Mouse (Mus musculus): ENCODE results near the gene Six5. TPM values are rescaled to one million over a fixed set of nuclear protein-coding genes. Genes with fewer than 3 reads are reported as not detected.

Six5 gene
- total and polyA plus RNA-seq, 3 experiments, result 3.0 to 7.7 TPM; not detected in 1

GRCm38 (mm10) chr7:19129396-19129795 is 35.0 kb downstream of the Six5 start:
- H3K79me2 ChIP-seq (ENCODE audit: control insufficient read depth, insufficient read depth, low read length, poor library complexity), result no peaks in the 10 kb centered on the region
- no peak overlapping the region for H3K4me3 ChIP-seq (ENCODE audit: control insufficient read depth in 1 of 2, insufficient read depth in 1 of 2, low read depth in 2 of 2, low read length in 2 of 2)
- TF ChIP-seq ZNF384 (IDR thresholded peaks at IDR 0.05; ENCODE audit: low read depth, low read length) (no peak), POLR2AphosphoS2 (IDR thresholded peaks at IDR 0.05; ENCODE audit: low read length) (no peak), ELF1 (IDR thresholded peaks at IDR 0.05; ENCODE audit: low read depth, low read length) (no peak), NRF1 (IDR thresholded peaks at IDR 0.05; ENCODE audit: insufficient read depth, low read depth, low read length, poor library complexity, severe bottlenecking) (no peak), SIN3A (IDR thresholded peaks at IDR 0.05; ENCODE audit: low read length) (no peak), HCFC1 (IDR thresholded peaks at IDR 0.05; ENCODE audit: low read depth, low read length) (no peak), NELFE (IDR thresholded peaks at IDR 0.05; ENCODE audit: low read depth, low read length) (no peak), USF1 (IDR thresholded peaks at IDR 0.05; ENCODE audit: low read depth, low read length) (no peak), ZC3H11A (IDR thresholded peaks at IDR 0.05; ENCODE audit: low read depth, low read length) (no peak), EP300 (IDR thresholded peaks at IDR 0.05; ENCODE audit: low read depth in 1 of 2, low read length in 2 of 2) (no peak)
- H3K27me3 ChIP-seq (ENCODE audit: control insufficient read depth in 1 of 2, insufficient read depth in 2 of 2, low read length in 2 of 2), result no peaks in the 10 kb centered on the region
- H3K9ac ChIP-seq (ENCODE audit: control insufficient read depth, low read depth, low read length, poor library complexity, severe bottlenecking), result no peak overlapping the region
- 0 out of 4 replicates have a peak, but pooled peaks cover 0 to 2% of the 10 kb centered on the region in 2 experiments for H3K36me3 ChIP-seq (ENCODE audit: control insufficient read depth in 1 of 2, insufficient read depth in 2 of 2, low read length in 2 of 2)
- no peaks in the 10 kb centered on the region for H3K9me3 ChIP-seq (replicated peaks; ENCODE audit: insufficient read depth, low read length)
- no peak overlapping the region for H3K27ac ChIP-seq (ENCODE audit: control insufficient read depth, low read depth, low read length)
- H3K4me1 ChIP-seq (ENCODE audit: control insufficient read depth in 1 of 2, insufficient read depth in 2 of 2, low read length in 2 of 2), result peaks cover 0 to 4% of the 10 kb centered on the region in 2 experiments; a peak in 2 of 4 replicates
- no peak for DNase-seq (ENCODE audit: low read depth, low spot score)

DNA sequence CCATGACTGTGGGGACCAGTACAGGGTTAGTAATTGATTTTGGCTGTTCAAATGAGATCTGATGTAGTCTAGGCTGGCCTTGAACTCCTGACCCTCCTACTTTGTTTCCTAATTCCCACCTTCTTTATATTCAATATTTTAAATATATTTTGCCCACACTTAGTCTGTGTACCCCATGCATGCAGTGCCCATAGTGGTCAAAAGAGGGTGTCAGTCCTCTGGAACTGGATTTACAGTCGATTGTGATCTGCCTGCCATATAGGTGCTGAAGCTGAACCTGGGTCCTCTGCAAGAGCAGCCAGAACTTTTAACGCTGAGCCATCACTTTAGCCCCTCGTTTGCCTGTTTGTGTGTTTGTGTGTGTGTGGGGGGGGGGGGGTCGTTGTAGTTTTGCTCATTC is 36.3 kb downstream of the Six5 start:
- DNase-seq (ENCODE audit: low read depth, low spot score), result peak; percentile 33
- Histone ChIP-seq H3K79me2 (ENCODE audit: control insufficient read depth, insufficient read depth, low read length, poor library complexity) (no peaks in the 10 kb centered on the region), H3K36me3 (ENCODE audit: control insufficient read depth in 1 of 2, insufficient read depth in 2 of 2, low read length in 2 of 2) (0 out of 4 replicates have a peak, but pooled peaks cover 0 to 2% of the 10 kb centered on the region in 2 experiments), H3K9ac (ENCODE audit: control insufficient read depth, low read depth, low read length, poor library complexity, severe bottlenecking) (no peak overlapping the region), H3K27ac (ENCODE audit: control insufficient read depth, low read depth, low read length) (no peak overlapping the region), H3K4me3 (ENCODE audit: control insufficient read depth in 1 of 2, insufficient read depth in 1 of 2, low read depth in 2 of 2, low read length in 2 of 2) (no peak overlapping the region), H3K27me3 (ENCODE audit: control insufficient read depth in 1 of 2, insufficient read depth in 2 of 2, low read length in 2 of 2) (no peaks in the 10 kb centered on the region), H3K4me1 (ENCODE audit: control insufficient read depth in 1 of 2, insufficient read depth in 2 of 2, low read length in 2 of 2) (peaks cover 0 to 4% of the 10 kb centered on the region in 2 experiments; a peak in 2 of 4 replicates), H3K9me3 (replicated peaks; ENCODE audit: insufficient read depth, low read length) (no peaks in the 10 kb centered on the region)
- TF ChIP-seq MAZ (IDR thresholded peaks at IDR 0.05; ENCODE audit: low read depth, low read length), result no peak
- peak in 2 of 3 experiments; percentile 11 to 23; a peak in 2 of 6 replicates for TF ChIP-seq CTCF (IDR thresholded peaks at IDR 0.05 in 2 of 3, conservative IDR thresholded peaks at IDR 0.05 in 1 of 3; ENCODE audit: control insufficient read depth in 1 of 3, insufficient read depth in 1 of 3, low read depth in 2 of 3, low read length in 3 of 3, poor library complexity in 1 of 3, severe bottlenecking in 1 of 3)

DNA sequence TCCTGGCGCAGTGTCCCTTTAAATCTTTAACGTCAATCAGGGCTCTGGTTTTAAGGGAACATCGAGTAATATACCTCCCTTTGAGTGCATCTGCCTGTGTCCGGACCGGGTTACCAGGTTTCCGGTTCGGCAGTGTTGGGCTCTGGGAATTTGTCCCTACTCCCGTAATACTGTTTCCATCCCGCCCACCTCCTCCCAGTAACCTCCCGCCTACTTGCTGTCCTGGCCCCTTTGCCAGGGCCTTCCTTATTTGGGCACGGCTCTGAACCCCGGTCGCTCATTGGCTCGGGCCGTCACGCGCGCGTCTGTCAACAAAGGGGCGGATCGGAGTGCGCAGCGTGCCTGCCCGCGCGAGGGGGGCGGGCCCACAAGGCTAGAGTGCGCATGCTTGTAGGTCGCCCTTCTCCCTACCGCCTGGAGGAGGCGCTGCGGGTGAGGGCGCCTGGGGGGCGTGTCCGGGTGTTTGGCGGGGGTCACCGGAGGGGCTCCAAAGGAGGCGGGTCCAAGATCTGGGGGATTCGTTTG is 37.0 kb downstream of the Six5 start:
- Histone ChIP-seq H3K27me3 (ENCODE audit: control insufficient read depth in 1 of 2, insufficient read depth in 2 of 2, low read length in 2 of 2) (no peaks in the 10 kb centered on the region), H3K9ac (ENCODE audit: control insufficient read depth, low read depth, low read length, poor library complexity, severe bottlenecking) (peak overlapping the region; percentile 33; the same call in 1 of the 2 replicates), H3K79me2 (ENCODE audit: control insufficient read depth, insufficient read depth, low read length, poor library complexity) (no peaks in the 10 kb centered on the region), H3K27ac (ENCODE audit: control insufficient read depth, low read depth, low read length) (no peak overlapping the region), H3K4me1 (ENCODE audit: control insufficient read depth in 1 of 2, insufficient read depth in 2 of 2, low read length in 2 of 2) (peaks cover 0 to 4% of the 10 kb centered on the region in 2 experiments; a peak in 2 of 4 replicates), H3K9me3 (replicated peaks; ENCODE audit: insufficient read depth, low read length) (no peaks in the 10 kb centered on the region), H3K4me3 (ENCODE audit: control insufficient read depth in 1 of 2, insufficient read depth in 1 of 2, low read depth in 2 of 2, low read length in 2 of 2) (peak overlapping the region; percentile 30 to 40; a peak in 3 of 4 replicates), H3K36me3 (ENCODE audit: control insufficient read depth in 1 of 2, insufficient read depth in 2 of 2, low read length in 2 of 2) (0 out of 4 replicates have a peak, but pooled peaks cover 0 to 2% of the 10 kb centered on the region in 2 experiments)
- peak; percentile 95 for DNase-seq (ENCODE audit: low read depth, low spot score)
- TF ChIP-seq ZMIZ1 (IDR thresholded peaks at IDR 0.05; ENCODE audit: low read depth, low read length) (no peak), POLR2AphosphoS5 (IDR thresholded peaks at IDR 0.05; ENCODE audit: borderline replicate concordance, low read depth, low read length) (no peak), ZC3H11A (IDR thresholded peaks at IDR 0.05; ENCODE audit: low read depth, low read length) (no peak), USF1 (IDR thresholded peaks at IDR 0.05; ENCODE audit: low read depth, low read length) (peak; percentile 95), GATA1 (IDR thresholded peaks at IDR 0.05; ENCODE audit: low read depth, low read length) (no peak), MAFK (IDR thresholded peaks at IDR 0.05; ENCODE audit: borderline replicate concordance, low read depth, low read length) (no peak), GABPA (IDR thresholded peaks at IDR 0.05; ENCODE audit: low read depth, low read length) (no peak), SMC3 (IDR thresholded peaks at IDR 0.05; ENCODE audit: low read depth, low read length) (no peak), ZKSCAN1 (IDR thresholded peaks at IDR 0.05; ENCODE audit: low read depth, low read length) (no peak), MYB (IDR thresholded peaks at IDR 0.05; ENCODE audit: low read depth, low read length) (no peak), NELFE (IDR thresholded peaks at IDR 0.05; ENCODE audit: low read depth, low read length) (no peak), CHD2 (IDR thresholded peaks at IDR 0.05; ENCODE audit: low read length) (no peak), MYC (IDR thresholded peaks at IDR 0.05; ENCODE audit: low read depth, low read length) (no peak), ETS1 (IDR thresholded peaks at IDR 0.05; ENCODE audit: low read depth, low read length) (peak; percentile 18; the same call in 1 of the 2 replicates), MAZ (IDR thresholded peaks at IDR 0.05; ENCODE audit: low read depth, low read length) (peak; percentile 67; the same call in 1 of the 2 replicates), MXI1 (IDR thresholded peaks at IDR 0.05; ENCODE audit: low read depth, low read length) (peak; percentile 97)
